Comparison of ENCODE assay signal across 8 mouse cellular contexts in genomic region chr3:146058263-146058662, GRCm38 (mm10). TPM values are rescaled to one million over a fixed set of nuclear protein-coding genes. Genes with fewer than 3 reads are reported as not detected.
A peak's percentile ranks its signal among the peaks of the same experiment; 100 is the strongest.
DNase-seq lines count a peak whose midpoint lies in the region; ATAC-seq and TF ChIP-seq lines count a peak whose summit lies in the region.

No protein-coding gene starts in this region.

- TF ChIP-seq CTCF in thymus, adult 2 months (IDR thresholded peaks at IDR 0.05; ENCODE audit: borderline replicate concordance, control insufficient read depth, extremely low read depth, insufficient read depth, low read length, poor library complexity) = no peak
- TF ChIP-seq CTCF in lung, postnatal 0 days (IDR thresholded peaks at IDR 0.05) = peak; percentile 80
- peak; percentile 86; the same call in 1 of the 2 replicates for TF ChIP-seq CTCF in small intestine, adult 2 months (IDR thresholded peaks at IDR 0.05; ENCODE audit: extremely low read depth, insufficient read length, insufficient replicate concordance, low read depth, low read length)

- H3K4me2 ChIP-seq in forebrain, embryonic 15.5 days (replicated peaks) = no peak overlapping the region
- no peak overlapping the region for H3K4me2 ChIP-seq in hindbrain, embryonic 13.5 days
- no peak overlapping the region for H3K4me2 ChIP-seq in lung, postnatal 0 days (replicated peaks; ENCODE audit: low read depth, low read length)

- H3K4me1 ChIP-seq in forebrain, embryonic 10.5 days = no peaks in the 10 kb centered on the region
- H3K4me1 ChIP-seq in forebrain, embryonic 15.5 days = no peaks in the 10 kb centered on the region
- H3K4me1 ChIP-seq in thymus, adult 2 months (replicated peaks; ENCODE audit: control insufficient read depth, insufficient read depth, low read length) = peaks cover 12% of the 10 kb centered on the region
- H3K4me1 ChIP-seq in hindbrain, embryonic 13.5 days (replicated peaks) = peaks cover under 1% of the 10 kb centered on the region; the same call in 1 of the 2 replicates
- H3K4me1 ChIP-seq in lung, postnatal 0 days (ENCODE audit: insufficient read depth, low read depth, low read length) = no peaks in the 10 kb centered on the region
- no peaks in the 10 kb centered on the region for H3K4me1 ChIP-seq in small intestine, adult 2 months (ENCODE audit: control insufficient read depth, insufficient read depth, insufficient read length, low read length)

- no peaks in the 10 kb centered on the region for H3K9me3 ChIP-seq in forebrain, embryonic 10.5 days
- H3K9me3 ChIP-seq in forebrain, embryonic 15.5 days = no peaks in the 10 kb centered on the region
- H3K9me3 ChIP-seq in hindbrain, embryonic 13.5 days = no peaks in the 10 kb centered on the region
- no peaks in the 10 kb centered on the region for H3K9me3 ChIP-seq in lung, postnatal 0 days (ENCODE audit: low read length)

- no peak for TF ChIP-seq POLR2A in thymus, adult 2 months (IDR thresholded peaks at IDR 0.05; ENCODE audit: control insufficient read depth, extremely low read depth, insufficient read depth, low read length, poor library complexity)
- TF ChIP-seq POLR2A in small intestine, adult 2 months (IDR thresholded peaks at IDR 0.05; ENCODE audit: low read depth, low read length) = no peak

- no peak for TF ChIP-seq EP300 in lung, postnatal 0 days (IDR thresholded peaks at IDR 0.05)

- no peak overlapping the region for H3K27ac ChIP-seq in forebrain, embryonic 10.5 days
- H3K27ac ChIP-seq in forebrain, embryonic 15.5 days (replicated peaks) = no peak overlapping the region
- no peak overlapping the region for H3K27ac ChIP-seq in thymus, adult 2 months (ENCODE audit: control insufficient read depth, insufficient read depth, low read length)
- no peak overlapping the region for H3K27ac ChIP-seq in hindbrain, embryonic 13.5 days
- no peak overlapping the region for H3K27ac ChIP-seq in lung, postnatal 0 days (ENCODE audit: low read length)
- no peak overlapping the region for H3K27ac ChIP-seq in small intestine, adult 2 months (ENCODE audit: insufficient read depth, low read depth, low read length)

- 17% methylated on average over 4 of the region's 4 CpGs for WGBS in forebrain, embryonic 10.5 days
- WGBS in forebrain, embryonic 15.5 days = 10% methylated on average over 4 of the region's 4 CpGs
- WGBS in thymus, adult 2 months = 14% methylated on average over 4 of the region's 4 CpGs
- WGBS in hindbrain, embryonic 13.5 days = 11% methylated on average over 4 of the region's 4 CpGs
- 18% methylated on average over 4 of the region's 4 CpGs for WGBS in lung, postnatal 0 days
- 5% methylated on average over 4 of the region's 4 CpGs for WGBS in small intestine, adult 2 months

- H3K9ac ChIP-seq in forebrain, embryonic 15.5 days (replicated peaks) = no peak overlapping the region
- H3K9ac ChIP-seq in hindbrain, embryonic 13.5 days = no peak overlapping the region
- no peak overlapping the region for H3K9ac ChIP-seq in lung, postnatal 0 days (replicated peaks; ENCODE audit: low read depth)

- ATAC-seq in forebrain, embryonic 15.5 days (replicated peaks) = no peak
- ATAC-seq in hindbrain, embryonic 13.5 days (ENCODE audit: low FRiP score) = 0 out of 2 replicates have a peak, but pooled peaks have one; percentile 63
- 0 out of 2 replicates have a peak, but pooled peaks have one; percentile 30 for ATAC-seq in lung, postnatal 0 days

- DNase-seq in forebrain, embryonic 10.5 days (ENCODE audit: extremely low spot score, low spot score) = peak; percentile 52
- peak; percentile 59 for DNase-seq in thymus, adult 2 months
- no peak for DNase-seq in thymus, adult 18-20 months
- peak; percentile 82 for DNase-seq in embryo, embryonic 10.5 days (ENCODE audit: low spot score)
- DNase-seq in lung, postnatal 0 days (ENCODE audit: low spot score) = peak; percentile 77

- no peak overlapping the region for H3K4me3 ChIP-seq in forebrain, embryonic 10.5 days
- H3K4me3 ChIP-seq in forebrain, embryonic 15.5 days = no peak overlapping the region
- no peak overlapping the region for H3K4me3 ChIP-seq in thymus, adult 2 months (ENCODE audit: control insufficient read depth, insufficient read depth, low read length)
- H3K4me3 ChIP-seq in hindbrain, embryonic 13.5 days = no peak overlapping the region
- no peak overlapping the region for H3K4me3 ChIP-seq in lung, postnatal 0 days (ENCODE audit: low read depth, low read length)
- no peak overlapping the region for H3K4me3 ChIP-seq in small intestine, adult 2 months (ENCODE audit: low read depth, low read length)

- no peaks in the 10 kb centered on the region for H3K27me3 ChIP-seq in forebrain, embryonic 10.5 days (ENCODE audit: poor library complexity, severe bottlenecking)
- H3K27me3 ChIP-seq in forebrain, embryonic 15.5 days = no peaks in the 10 kb centered on the region
- no peaks in the 10 kb centered on the region for H3K27me3 ChIP-seq in thymus, adult 2 months (ENCODE audit: control insufficient read depth, insufficient read depth, low read length)
- no peaks in the 10 kb centered on the region for H3K27me3 ChIP-seq in hindbrain, embryonic 13.5 days
- H3K27me3 ChIP-seq in lung, postnatal 0 days (replicated peaks; ENCODE audit: insufficient read depth, low read length) = no peaks in the 10 kb centered on the region
- no peaks in the 10 kb centered on the region for H3K27me3 ChIP-seq in small intestine, adult 2 months (ENCODE audit: control insufficient read depth, insufficient read depth, low read length)

- no peaks in the 10 kb centered on the region for H3K36me3 ChIP-seq in forebrain, embryonic 10.5 days (replicated peaks)
- H3K36me3 ChIP-seq in forebrain, embryonic 15.5 days = no peaks in the 10 kb centered on the region
- H3K36me3 ChIP-seq in thymus, adult 2 months (ENCODE audit: control insufficient read depth, insufficient read depth, low read length) = no peaks in the 10 kb centered on the region
- H3K36me3 ChIP-seq in hindbrain, embryonic 13.5 days = no peaks in the 10 kb centered on the region
- no peaks in the 10 kb centered on the region for H3K36me3 ChIP-seq in lung, postnatal 0 days (ENCODE audit: insufficient read depth, low read length)
- H3K36me3 ChIP-seq in small intestine, adult 2 months (ENCODE audit: control insufficient read depth, insufficient read depth, low read length) = no peaks in the 10 kb centered on the region

RNA-seq across cellular contexts. Expression of gene Wdr63, which starts 49.7 kb away (rescaled TPM):
- not detected in 2 replicates for polyA plus RNA-seq in forebrain, embryonic 10.5 days (2016; fragmentation: Nextera tagmentation; extraction: Ambion mirVana)
- polyA plus RNA-seq in forebrain, embryonic 15.5 days (2015; fragmentation: Nextera tagmentation; extraction: Ambion mirVana) = 0.59 and 1.4 TPM in 2 replicates
- polyA plus RNA-seq in thymus, adult 2 months (2012; rRNA removed) = 0.03 TPM in 1 of 2 replicates, not detected in the other
- 1.7 and 2.0 TPM in 2 replicates for polyA plus RNA-seq in hindbrain, embryonic 13.5 days (2015; fragmentation: Nextera tagmentation; extraction: Ambion mirVana)
- 2.7 and 2.9 TPM in 2 replicates for polyA plus RNA-seq in lung, postnatal 0 days (2015; fragmentation: Nextera tagmentation; extraction: Ambion mirVana)
- 0.20 TPM in 1 of 2 replicates, not detected in the other for polyA plus RNA-seq in small intestine, adult 2 months (2012; rRNA removed)

RNA-seq across cellular contexts. Expression of gene Mcoln3, which starts 59.0 kb away (rescaled TPM):
- polyA plus RNA-seq in forebrain, embryonic 10.5 days (2016; fragmentation: Nextera tagmentation; extraction: Ambion mirVana) = 6.3 and 7.1 TPM in 2 replicates
- 0.23 and 0.67 TPM in 2 replicates for polyA plus RNA-seq in forebrain, embryonic 15.5 days (2015; fragmentation: Nextera tagmentation; extraction: Ambion mirVana)
- polyA plus RNA-seq in thymus, adult 2 months (2012; rRNA removed) = 5.9 and 6.1 TPM in 2 replicates
- polyA plus RNA-seq in hindbrain, embryonic 13.5 days (2015; fragmentation: Nextera tagmentation; extraction: Ambion mirVana) = 0.53 and 0.66 TPM in 2 replicates
- 0.52 and 0.55 TPM in 2 replicates for polyA plus RNA-seq in lung, postnatal 0 days (2015; fragmentation: Nextera tagmentation; extraction: Ambion mirVana)
- polyA plus RNA-seq in small intestine, adult 2 months (2012; rRNA removed) = 0.25 TPM in 2 replicates

Comparison
In these comparisons a context has a peak if more than half of its experiments do, and no peak if none do; other contexts are left out.
1. DNase-seq: peak in forebrain, embryonic 10.5 days (single experiment), thymus, adult 2 months (single experiment), embryo, embryonic 10.5 days (single experiment) and lung, postnatal 0 days (single experiment); none in thymus, adult 18-20 months (0 of 2).